Mouse (Mus musculus) gastrocnemius, postnatal 36 days (tissue): ENCODE measurements around the gene Isy1. TPM values are rescaled to one million over a fixed set of nuclear protein-coding genes. Genes with fewer than 3 reads are reported as not detected.

Experiments used
- DNase-seq, 2 experiments: peaks; one replicate each; pipeline ENCODE4 v3.0.0; 2022
- intact Hi-C: fragments of 180-260 bp; cut with DNase I; formaldehyde crosslinking; loops from one replicate; pipeline ENCODE4 v1.15.1; 2025
- long read RNA-seq, 2 experiments: library from polyadenylated mRNA; stranded (forward); transcript quantifications; one replicate each; pipeline ENCODE4 v2.0.0; 2021
- total RNA-seq, 2 experiments: library from RNA; stranded (reverse); gene quantifications; 2 replicates each; pipeline ENCODE4 v1.2.3; 2021

The Isy1 gene
- total RNA-seq, result 10 to 100 TPM; 13.9 to 19.1 TPM
- long read RNA-seq, experiment 1, full-length matches to known transcripts, result 2 of 4 reads
- long read RNA-seq, experiment 1, partial matches to known transcripts, result 1 of 4 reads
- long read RNA-seq, experiment 1, other reads (novel, unspliced or antisense), result 1 of 4 reads
- long read RNA-seq, experiment 2, full-length matches to known transcripts, result 6 of 11 reads
- long read RNA-seq, experiment 2, partial matches to known transcripts, result 1 of 11 reads
- long read RNA-seq, experiment 2, other reads (novel, unspliced or antisense), result 4 of 11 reads

GRCm38 (mm10) chr6:87838551-87839197, at the start of gene Isy1:
Gene Isy1 (minus strand): TSS chr6:87838798.
- DNase-seq, result peak; percentile 86 to 90
- intact Hi-C loops, result no loop called here

GRCm38 (mm10) chr6:87887594-87888233, 49.1 kb upstream of the Isy1 start, which contains the start of gene Copg1:
Gene Copg1 (plus strand): TSS chr6:87887814.
- intact Hi-C loops, result loop anchor here (5.0 kb wide), 1 partner anchor 45 kb away; no protein-coding TSS in a partner anchor
- peak; percentile 100 for DNase-seq

GRCm38 (mm10) chr6:87886721-87887120, 48.1 kb upstream of the Isy1 start:
- DNase-seq, result no peak
- intact Hi-C loops, result loop anchor here (5.0 kb wide), 1 partner anchor 44 kb away; no protein-coding TSS in a partner anchor

- intact Hi-C loops, result no loop called here
- no peak for DNase-seq
These were observed 44.2 kb upstream of the Isy1 start for GRCm38 (mm10) chr6:87882816-87883215.

- DNase-seq, result no peak
- intact Hi-C loops, result no loop called here
These were observed 43.6 kb upstream of the Isy1 start for GRCm38 (mm10) chr6:87882221-87882620.

GRCm38 (mm10) chr6:87879628-87880027, 41.0 kb upstream of the Isy1 start:
- intact Hi-C loops, result no loop called here
- DNase-seq, result no peak

GRCm38 (mm10) chr6:87879010-87879409, 40.4 kb upstream of the Isy1 start:
- no peak for DNase-seq
- intact Hi-C loops, result no loop called here

GRCm38 (mm10) chr6:87876068-87876643, 37.6 kb upstream of the Isy1 start:
- DNase-seq, result peak; percentile 21 to 37

GRCm38 (mm10) chr6:87875562-87875961, 37.0 kb upstream of the Isy1 start:
- intact Hi-C loops, result no loop called here
- no peak for DNase-seq

More at GRCm38 (mm10) chr6:87876068-87876643, 37.6 kb upstream of the Isy1 start:
- intact Hi-C loops, result no loop called here

GRCm38 (mm10) chr6:87875083-87875482, 36.5 kb upstream of the Isy1 start:
- intact Hi-C loops, result no loop called here

GRCm38 (mm10) chr6:87873963-87874362, 35.4 kb upstream of the Isy1 start:
- intact Hi-C loops, result no loop called here
- DNase-seq, result no peak

More at GRCm38 (mm10) chr6:87875083-87875482, 36.5 kb upstream of the Isy1 start:
- peak; percentile 89 for DNase-seq

GRCm38 (mm10) chr6:87873104-87873503, 34.5 kb upstream of the Isy1 start:
- peak in 1 of 2 experiments; percentile 56 for DNase-seq
- intact Hi-C loops, result no loop called here

- intact Hi-C loops, result no loop called here
- no peak for DNase-seq
These were observed 32.6 kb upstream of the Isy1 start for GRCm38 (mm10) chr6:87871240-87871639.

- no peak for DNase-seq
- intact Hi-C loops, result no loop called here
These were observed 31.8 kb upstream of the Isy1 start for GRCm38 (mm10) chr6:87870440-87870839.

GRCm38 (mm10) chr6:87868871-87869506, 30.4 kb upstream of the Isy1 start:
- intact Hi-C loops, result no loop called here
- DNase-seq, result peak; percentile 92 to 96

- intact Hi-C loops, result no loop called here
- no peak for DNase-seq
These were observed 28.7 kb upstream of the Isy1 start for GRCm38 (mm10) chr6:87867256-87867655.

- no peak for DNase-seq
- intact Hi-C loops, result no loop called here
These were observed 27.6 kb upstream of the Isy1 start for GRCm38 (mm10) chr6:87866211-87866610.

- no peak for DNase-seq
These were observed 18.5 kb upstream of the Isy1 start for GRCm38 (mm10) chr6:87857071-87857470.

GRCm38 (mm10) chr6:87853446-87853845, 14.8 kb upstream of the Isy1 start:
- intact Hi-C loops, result no loop called here

More at GRCm38 (mm10) chr6:87857071-87857470, 18.5 kb upstream of the Isy1 start:
- intact Hi-C loops, result no loop called here

GRCm38 (mm10) chr6:87851871-87852270, 13.3 kb upstream of the Isy1 start:
- DNase-seq, result no peak
- intact Hi-C loops, result no loop called here

More at GRCm38 (mm10) chr6:87853446-87853845, 14.8 kb upstream of the Isy1 start:
- DNase-seq, result no peak
